Mouse (Mus musculus) cerebellum, adult 9-10 months (tissue): ENCODE results near the gene Icam1.
A peak's percentile ranks its signal among the peaks of the same experiment; 100 is the strongest.
"Not testable (repeated sequence)": the region's sequence is repeated elsewhere in the genome, so short reads cannot be mapped to it uniquely, and the experiment has no call there.

Experiments
- DNase-seq: peaks from one replicate; pipeline ENCODE4 v3.0.0; 2022

Icam1 gene

DNA sequence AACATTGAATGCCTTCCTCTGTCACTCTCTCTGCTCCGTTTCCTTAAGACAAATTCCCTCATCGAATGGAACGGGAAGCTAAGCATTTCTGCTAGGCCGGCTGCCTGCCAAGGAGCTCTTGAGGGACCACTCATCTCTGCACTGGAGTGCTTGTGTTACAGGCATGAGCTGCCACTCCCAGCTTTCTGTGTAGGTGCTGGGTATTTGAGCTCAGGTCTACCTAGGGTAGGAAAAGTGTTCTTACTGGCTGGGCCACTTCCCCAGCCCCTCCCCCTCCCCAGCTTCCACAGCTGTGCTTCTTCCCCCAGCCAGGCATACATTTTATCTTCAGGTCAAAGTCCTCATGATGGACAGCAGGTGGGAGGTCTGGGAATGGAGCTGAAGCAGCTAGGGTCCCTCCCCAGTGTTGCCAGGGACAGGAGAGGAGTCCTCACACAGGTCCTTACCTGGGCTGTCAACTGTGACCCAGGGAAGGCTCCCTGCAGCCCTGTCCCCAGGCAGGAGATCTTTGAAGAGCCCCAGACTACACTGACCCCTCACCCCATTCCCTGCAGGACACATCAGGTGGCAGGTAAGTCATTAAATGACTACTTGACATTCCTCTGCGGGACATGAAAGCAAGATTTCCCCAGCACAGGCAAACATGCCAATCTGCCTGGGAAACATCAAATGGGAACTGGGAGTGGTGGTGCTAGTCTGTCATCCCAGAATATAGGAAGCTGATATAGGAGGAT is 22.5 kb upstream of the Icam1 start:
- DNase-seq, result no peak

DNA sequence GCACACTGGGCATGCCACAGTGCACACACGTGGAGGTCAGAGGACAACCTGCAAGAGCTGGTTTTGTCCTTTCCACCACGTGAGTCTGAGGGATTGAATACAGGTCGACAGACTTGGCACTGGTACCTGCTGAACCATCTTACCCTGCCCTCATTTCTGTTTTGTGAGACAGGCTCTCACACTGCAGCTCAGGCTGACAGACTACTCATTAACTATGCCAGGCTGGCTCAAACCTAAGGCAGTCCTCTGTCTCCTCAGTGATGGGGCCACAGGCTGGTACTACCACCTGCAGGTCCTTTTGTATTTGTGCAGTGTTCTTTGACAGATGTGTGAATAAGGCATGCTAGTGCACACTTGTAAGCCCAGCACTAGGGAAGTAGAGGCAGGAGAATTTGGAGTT is 20.7 kb upstream of the Icam1 start:
- no peak for DNase-seq

DNA sequence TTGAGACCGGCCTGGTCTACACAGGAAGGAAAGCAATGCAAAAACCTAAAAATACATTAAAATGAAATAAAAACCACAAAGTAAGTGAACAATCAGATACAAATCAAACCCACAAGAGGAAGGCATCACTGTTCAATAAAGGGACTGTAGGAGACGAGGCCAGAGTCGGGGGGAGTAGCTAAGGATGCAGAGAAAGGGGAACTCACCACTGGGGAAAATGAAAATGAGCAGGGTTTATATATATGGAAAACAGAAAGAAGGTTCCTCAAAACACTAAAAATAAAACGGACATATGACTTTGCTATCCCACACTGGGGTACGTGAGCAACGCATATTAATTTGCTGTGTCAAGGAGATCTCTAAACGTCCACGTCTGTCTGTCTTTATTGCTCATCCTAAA is 18.7 kb upstream of the Icam1 start:
- no peak for DNase-seq

DNA sequence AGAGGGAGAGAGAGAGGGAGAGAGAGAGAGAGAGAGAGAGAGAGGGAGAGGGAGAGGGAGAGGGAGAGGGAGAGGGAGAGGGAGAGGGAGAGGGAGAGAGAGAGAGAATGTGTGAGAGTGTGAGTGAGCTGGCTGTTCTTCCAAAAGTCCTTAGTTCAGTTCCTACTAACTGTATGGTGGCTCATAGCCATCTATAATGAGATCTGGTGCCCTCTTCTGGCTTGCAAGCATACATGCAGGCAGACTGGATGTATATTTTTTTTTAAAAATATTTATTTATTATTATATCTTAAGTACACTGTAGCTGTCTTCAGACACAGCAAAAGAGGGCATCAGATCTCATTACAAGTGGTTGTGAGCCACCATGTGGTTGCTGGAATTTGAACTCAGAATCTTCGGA is 17.4 kb upstream of the Icam1 start:
- DNase-seq, result not testable (repeated sequence)

DNA sequence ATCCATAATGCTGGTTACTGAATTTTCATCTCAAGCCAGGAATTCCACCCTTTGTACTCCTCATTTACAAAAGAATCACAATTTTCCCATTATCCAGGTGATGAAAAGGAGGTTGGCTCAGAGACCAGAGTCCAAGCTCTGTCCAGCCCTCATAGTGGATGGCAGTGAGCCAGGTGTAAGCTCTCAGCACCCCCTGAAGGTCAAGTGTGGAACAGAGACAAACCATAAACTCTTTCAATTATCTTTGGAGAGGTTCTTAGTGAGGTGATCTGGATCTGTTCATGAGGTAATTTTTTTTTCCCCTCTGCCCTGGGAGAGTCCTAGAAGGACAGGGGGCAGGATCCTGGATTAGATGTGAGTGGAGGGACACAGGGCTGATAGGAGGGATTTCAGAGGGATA is 15.0 kb upstream of the Icam1 start:
- peak; percentile 30 for DNase-seq

DNA sequence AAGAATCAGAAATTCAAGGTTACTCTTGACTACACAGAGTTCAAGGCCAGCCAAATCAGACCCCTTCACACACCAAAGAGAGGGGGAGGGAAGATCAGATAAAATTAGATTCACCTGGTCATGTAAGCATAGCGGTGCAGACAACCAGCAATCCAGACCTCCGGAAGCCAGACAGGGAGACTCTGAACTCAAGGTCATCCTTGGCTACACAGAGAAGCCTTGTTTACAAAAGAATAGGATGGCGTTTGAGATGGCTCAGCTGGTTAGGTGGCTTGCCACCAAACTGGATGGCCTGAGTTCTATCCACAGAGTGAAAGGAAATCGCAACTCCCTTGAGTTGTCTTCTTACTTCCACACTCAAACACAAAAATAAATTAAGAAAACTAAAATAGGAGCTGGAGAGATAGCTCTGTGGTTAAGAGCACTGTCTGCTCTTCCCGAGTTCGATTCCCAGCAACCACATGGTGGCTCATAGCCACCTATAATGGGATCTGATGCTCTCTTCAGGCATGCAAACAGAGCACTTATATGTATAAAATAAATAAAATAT is 14.1 kb upstream of the Icam1 start:
- DNase-seq, result no peak

DNA sequence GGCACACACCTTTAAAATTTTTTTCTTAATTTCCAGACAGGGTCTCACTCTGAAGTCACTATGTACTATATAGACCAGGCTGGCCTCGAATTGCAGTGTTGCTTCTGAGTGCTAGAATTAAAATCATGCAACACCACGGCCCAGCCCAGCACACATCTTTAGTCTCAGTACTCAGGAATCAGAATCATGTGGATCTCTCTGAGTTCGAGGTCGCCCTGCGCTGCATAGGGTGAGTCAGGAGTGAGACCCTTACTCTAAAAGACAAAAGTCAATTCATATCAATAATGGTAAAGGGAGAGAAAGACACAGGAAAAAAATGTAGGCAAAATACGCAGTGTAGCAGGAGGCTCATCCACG is 13.5 kb upstream of the Icam1 start:
- no peak for DNase-seq

DNA sequence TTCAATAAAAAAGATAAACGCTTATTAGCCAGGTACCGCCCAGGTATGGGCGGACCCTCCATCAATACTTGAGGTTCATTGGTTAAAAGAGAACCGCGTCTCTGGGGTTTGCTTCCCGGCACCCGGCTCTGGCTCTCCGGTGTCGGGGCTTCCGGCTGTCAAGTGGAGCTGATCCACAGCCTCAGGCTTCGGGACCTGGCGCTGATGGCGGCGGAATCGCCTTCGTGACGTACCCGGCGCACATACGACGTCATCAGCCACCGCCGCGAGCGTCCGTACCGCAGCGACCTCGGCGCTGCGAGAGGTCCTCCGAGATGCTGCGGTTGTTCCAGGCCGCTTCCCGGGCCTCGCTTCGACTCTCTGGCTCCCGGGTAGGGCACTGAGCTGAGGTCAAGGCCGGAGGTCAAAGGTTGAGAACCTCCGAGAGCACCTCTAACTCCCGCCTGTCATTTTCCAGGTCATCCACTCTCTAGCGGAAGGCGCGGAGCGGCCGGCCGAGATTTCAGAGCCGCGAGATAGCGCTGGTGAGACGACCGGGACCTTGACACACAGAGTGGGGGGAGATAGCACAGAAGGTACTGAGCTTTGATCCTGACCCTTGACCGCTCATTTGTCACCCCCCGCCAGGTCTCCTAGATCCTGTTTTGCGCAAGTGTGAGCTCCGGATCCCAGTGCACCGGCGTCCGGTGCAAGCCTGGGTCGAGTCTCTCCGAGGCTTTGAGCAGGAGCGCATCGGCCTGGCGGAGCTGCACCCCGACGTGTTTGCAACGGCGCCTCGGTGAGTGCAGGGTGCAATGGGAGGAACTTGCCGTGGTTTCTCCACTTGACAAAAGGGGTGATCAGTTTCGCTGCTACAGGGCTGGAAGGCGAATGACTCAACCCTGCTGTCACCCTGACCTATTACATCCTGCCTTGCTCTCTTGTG is 12.9 kb upstream of the Icam1 start, which contains the start of gene Mrpl4:
Mrpl4 (plus strand) TSS at position 112 of the 925 bp plus-strand sequence.
- peak; percentile 85 for DNase-seq

DNA sequence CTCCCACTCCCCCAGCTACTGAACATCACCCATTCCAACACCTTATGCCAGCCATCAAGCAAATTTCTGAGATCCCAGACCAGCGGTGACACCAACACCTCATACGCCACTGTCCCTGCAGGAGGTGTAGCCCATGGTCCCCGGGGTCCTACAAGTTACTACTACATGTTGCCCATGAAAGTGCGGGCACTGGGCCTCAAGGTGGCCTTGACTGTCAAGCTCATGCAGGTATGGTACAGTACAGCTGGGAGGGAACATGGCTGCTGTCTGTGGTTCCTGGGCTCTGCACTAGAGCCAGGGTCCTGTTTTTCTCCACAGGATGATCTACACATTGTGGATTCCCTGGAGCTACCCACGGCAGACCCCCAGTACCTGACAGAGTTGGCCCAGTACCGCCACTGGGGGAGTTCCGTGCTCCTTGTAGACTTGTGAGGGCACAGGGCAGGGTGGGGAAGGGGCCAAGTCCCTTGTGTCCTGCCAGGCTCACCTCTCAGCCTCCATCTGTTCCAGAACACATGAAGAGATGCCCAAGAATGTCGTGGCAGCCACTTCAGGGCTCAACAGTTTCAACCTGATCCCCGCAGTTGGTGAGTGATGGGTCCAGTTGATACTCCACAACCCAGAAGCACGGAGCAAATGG is 8.4 kb upstream of the Icam1 start:
- no peak for DNase-seq

DNA sequence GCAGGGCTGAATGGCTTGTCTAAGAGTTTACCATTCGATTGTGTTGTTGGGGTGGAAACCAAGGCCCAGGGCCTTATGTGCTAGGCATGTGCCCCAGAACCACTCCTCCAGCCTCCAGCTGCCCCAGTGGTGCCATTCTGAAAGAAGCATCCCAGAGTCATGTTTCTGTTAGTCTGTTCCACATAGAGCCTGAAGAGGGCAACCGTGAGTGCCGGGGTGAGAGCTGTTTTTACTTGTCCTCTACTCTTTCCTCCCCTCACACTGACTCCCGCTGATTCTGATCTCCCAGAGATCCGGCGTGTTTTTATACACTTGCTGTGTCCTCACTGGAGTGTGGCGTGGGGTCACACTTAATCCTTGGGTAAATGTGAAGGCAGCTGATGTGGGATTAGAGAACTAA is 7.8 kb upstream of the Icam1 start:
- DNase-seq, result no peak

DNA sequence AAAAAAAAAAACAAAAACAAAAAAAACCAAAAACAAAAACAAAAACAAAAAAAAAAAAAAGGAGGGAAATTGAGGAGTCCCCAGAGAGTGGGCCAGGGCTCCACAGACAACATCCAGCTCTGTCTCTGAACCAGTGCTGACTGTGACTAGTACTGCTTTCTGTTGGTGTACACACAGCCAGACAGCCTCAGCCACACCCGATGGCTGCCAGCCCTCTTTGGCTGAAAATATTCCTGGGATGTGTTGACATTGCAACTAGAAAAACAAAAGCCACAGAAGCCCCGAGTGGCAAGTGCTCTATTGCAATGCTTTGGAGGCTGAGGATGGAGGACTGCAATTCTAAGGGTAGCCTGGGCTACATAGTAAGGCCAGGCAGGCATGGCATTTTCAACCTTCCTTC is 5.4 kb upstream of the Icam1 start:
- DNase-seq, result no peak

DNA sequence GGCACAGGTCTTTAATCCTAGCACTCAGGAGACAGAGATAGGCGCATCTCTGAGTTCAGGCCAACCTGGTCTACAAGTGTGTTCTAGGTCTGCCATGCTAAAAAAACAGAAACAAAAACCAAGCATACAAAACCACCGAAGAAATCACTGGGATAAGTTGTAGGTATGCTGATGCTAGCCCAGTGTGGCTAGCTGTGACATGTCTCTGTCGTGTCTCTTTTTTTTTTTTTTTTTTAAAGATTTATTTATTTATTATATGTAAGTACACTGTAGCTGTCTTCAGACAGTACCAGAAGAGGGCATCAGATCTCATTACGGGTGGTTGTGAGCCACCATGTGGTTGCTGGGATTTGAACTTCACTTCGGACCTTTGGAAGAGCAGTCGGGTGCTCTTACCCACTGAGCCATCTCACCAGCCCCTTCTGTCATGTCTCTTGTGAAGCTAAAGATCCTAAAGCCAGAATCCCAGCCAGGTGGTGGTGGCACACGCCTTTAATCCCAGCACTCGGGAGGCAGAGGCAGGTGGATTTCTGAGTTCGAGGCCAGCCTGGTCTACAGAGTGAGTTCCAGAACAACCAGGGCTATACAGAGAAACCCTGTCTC is 4.7 kb upstream of the Icam1 start:
- not testable (repeated sequence) for DNase-seq

DNA sequence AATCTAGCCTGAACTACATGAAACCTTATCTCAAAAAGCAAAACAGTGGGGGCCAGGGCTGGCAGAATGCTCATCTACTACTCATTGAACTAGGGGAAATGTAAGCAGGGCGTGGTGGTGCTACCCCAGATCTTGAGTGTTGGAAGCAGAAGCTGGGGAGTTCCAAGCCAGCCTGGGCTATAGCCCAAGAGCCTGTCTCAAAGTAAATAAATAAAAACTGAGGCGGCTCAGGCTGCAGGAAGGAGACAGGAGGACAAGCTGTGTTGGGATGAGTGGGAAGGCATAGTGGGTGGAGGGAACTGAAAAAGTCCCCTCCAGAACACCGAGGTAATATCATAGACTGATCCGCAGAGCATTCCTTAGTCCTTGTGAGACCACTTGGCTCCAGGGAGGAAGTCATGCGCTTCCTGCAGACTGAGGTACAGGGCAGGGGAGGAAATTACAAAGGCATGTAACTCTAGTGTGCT is 3.9 kb upstream of the Icam1 start:
- DNase-seq, result no peak

DNA sequence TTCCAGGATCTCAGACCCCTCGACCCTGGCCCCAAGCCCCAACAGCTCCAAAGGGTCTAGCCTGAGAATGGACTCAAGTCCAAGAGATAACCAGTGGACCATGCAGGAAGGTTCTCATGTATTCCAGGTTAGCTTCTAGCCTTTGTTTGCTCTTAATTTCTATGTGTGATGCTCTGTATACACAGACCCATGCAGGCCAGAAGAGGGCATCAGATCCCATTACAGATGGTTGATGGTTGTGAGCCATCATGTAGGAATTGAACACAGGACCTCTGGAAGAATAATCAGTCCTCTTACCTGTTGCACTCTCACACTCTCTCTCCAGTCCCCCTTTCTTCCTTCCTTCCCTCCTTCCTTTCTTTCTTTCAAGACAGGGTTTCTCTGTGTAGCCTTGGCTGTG is 3.4 kb upstream of the Icam1 start:
- no peak for DNase-seq

DNA sequence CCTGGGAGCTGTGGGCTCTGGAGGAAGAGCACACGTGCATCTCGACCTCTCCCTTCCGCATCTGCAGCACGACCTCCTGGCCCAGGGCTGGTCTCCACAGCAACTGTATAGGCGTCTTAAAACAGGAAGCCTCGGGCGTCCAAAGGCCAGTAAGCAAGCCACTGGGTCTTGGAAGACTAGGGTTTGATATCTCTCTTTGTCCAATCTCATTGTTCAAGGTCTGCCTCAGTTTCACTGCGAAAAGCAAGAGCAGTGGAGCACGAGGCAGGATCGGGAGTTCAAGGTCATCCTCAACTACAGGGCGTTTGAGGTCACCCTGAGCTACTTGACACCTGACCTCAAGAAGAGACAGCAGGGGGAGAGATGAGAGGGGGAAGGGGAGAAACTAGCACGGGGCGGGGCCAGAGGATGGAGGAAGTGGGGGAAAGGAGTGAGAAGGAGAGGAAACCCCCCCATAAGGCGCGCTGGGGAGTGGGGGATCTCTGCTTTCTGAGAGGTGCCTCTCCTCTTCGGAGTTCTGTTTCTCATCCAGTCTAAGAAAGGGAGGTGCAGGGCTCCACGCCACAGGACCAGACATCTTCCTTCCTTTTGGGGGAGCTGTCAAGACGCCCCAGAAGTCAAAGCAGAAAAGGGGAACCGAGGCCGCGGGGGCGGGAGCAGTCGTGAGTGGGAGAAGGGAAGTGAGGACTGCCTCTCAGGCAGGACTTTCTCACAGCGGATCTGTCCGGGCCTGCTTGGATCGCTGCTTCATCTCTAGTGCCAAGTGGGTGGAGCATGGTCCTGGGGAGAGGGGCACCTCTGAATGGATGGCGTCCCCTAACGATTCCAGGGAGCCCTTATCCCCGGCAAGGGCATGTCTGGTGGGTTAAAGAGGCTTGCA is 854 bp upstream of the Icam1 start:
- DNase-seq, result no peak

DNA sequence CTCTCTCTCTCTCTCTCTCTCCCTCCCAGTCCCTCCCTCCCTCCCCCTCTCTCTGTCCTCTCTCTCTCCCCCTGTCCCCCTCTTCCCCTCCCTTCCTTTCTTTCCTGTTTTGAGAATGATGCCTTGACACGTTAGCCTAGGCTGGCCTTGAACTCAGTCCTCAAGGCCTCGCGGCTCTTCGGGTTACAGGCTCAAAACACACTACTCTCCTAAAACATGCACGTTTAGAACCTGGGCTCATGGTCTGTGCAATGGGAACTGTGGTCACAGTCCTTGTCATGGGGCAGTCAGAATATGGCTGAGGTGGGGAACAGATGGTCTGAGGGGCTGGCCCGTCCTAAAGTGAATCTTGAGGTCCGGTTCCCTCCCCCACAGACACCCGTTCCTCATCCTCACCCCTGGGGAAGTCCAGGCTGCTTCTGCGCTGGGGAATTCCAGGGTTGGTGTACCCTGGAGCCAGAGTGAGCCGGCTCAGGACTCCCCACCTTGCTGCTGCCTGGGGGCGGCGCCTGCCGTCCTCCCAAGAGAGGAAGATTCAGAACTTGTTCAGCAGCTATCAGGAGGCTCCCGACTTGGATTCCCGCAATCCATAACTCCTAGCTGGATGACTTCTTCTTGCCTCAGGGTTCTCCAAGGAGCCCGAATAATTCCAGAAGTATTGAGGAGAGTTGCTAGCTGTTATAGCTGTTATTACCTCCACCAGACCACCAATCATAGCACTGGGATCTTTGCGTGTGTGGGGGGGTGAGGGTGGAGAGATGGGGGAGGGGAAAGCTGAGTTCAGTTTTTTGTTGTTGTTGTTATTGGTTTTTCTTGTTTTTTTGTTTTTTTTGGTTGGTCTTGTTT is 769 bp downstream of the Icam1 start:
- no peak for DNase-seq

DNA sequence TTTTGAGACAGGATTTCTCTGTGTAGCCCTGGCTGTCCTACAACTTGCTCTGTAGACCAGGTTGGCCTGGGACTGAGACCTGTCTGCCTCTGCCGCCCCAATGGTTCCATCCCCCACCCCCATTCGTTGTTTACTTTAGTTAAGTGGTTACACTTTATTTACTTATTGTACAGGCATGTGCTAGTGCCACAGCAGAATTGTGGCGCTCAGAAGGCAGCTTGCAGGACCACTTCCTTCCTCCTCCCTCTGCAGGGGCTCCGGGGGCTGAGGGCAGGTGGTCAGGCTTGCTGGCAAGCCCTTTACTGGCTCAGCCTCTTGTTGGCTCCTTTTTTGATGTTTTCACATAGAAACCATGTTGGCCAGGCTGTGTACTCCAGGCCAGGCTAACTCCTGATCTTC is 1.4 kb downstream of the Icam1 start:
- no peak for DNase-seq

DNA sequence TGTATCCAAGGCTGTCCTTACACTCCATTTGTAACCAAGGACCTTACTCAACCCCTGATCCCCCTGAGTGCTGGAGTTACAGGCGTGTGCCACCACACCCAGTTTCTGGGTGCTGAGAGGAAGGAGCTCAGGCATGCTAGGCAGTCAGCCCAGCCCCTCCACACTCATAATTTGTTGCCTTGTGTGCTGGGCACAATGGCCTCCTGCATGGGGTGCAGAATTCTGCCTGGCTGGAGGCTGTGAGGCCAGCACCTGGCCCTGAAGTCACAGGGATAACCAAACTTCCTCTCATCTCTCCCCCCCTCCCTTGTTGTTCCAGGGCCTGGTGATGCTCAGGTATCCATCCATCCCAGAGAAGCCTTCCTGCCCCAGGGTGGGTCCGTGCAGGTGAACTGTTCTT is 2.8 kb downstream of the Icam1 start:
- no peak for DNase-seq

DNA sequence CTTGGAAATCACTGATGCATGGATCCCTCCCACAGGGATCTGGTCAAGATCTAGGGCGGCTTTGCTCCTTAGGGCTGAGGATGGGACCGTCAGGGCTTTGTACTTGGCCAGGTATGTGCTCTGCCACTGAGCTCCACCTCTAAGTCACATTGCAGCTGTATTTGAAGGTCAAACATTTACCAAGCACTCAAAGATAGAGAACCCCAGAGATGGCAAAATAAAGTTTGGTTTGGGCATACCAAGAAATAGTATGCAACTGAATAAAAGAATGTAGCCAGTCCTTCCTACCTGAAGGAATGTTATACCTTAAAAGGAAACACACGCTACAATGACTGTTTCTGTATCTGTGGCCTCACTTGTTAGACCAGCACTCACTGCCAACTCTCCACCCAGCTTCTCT is 5.6 kb downstream of the Icam1 start:
- DNase-seq, result no peak

DNA sequence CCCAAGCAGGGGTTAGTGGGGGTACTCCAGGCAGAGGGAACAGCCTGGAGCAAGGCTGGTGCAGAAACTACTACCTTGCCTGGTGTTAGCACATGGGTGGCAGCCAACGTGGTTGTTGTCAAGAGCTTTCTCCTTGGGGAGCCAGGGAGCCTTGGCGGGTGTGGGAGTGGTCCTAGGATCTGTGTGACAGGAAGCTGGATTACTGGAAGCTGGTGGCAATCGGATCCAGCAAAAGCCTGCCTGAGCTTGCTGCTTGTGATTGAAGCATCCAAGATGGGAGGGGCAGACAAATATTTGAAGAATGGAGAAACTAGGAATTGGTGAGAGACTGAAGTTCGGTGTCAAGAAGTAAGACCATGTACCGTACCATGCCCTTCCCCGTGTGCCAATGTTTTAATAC is 6.5 kb downstream of the Icam1 start:
- DNase-seq, result no peak

DNA sequence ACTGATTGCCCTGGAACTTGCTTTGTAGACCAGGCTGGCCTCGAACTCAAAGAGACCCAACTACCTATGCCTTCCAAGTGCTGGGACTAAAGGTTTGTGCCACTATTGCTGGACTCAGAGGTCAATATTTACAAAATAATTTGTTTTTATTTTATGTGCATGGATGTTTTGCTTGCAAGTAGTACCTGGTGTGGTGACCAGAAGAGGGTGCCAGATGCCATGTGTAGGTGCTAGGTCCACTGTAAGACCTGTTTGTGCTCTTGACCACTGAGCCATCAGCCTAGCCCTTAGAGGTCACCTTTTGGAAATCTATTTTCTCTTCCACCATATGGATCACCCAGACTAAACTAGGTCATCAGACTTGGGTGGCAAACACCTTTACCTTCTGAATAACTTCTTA is 6.9 kb downstream of the Icam1 start:
- DNase-seq, result no peak
